Mouse (Mus musculus) frontal cortex, adult 2 months (tissue): Measurements from ENCODE around the gene Tmem79. TPM values are rescaled to one million over a fixed set of nuclear protein-coding genes. Genes with fewer than 3 reads are reported as not detected.
"Not testable (repeated sequence)": the region's sequence is repeated elsewhere in the genome, so short reads cannot be mapped to it uniquely, and the experiment has no call there.

ENCODE experiments used
- DNase-seq, 2 experiments: peaks; one replicate each; pipeline ENCODE4 v3.0.0; 2022; ENCODE audit warnings: low spot score in 1 of 2; ENCODE audit errors: extremely low spot score in 1 of 2
- polyA plus RNA-seq: library from polyadenylated mRNA; depleted of rRNA; stranded (reverse); fragments of >200 nt; gene quantifications from 2 replicates; pipeline ENCODE4 v1.2.3, GENCODE M21; 2012; rRNA removed

Tmem79 gene
- polyA plus RNA-seq, 1 experiment = 0.64 TPM

DNA sequence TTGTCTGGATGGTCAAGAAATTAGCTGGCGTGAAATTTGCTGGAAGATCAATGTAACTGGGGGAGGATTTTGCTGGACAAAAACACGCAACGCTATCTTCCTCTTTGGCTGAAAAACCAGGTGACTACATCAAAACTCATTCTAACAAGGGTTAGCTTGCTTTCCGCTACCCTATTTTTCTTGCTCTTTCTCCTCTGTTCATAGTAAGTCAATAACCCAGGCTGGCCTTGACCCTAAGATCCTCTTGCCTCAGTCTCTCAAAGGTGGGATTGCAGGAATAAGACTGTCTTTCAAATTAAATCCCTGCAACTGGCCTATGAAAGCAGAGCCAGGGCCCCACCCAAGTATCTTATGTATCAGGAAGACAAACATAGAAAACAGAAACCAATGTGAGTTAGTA lies 48.8 kb downstream of the Tmem79 start, which contains the start of gene Gm38392:
Gene Gm38392, minus strand, starts transcription at position 101 of the 400 bp plus-strand sequence.
- no peak for DNase-seq

DNA sequence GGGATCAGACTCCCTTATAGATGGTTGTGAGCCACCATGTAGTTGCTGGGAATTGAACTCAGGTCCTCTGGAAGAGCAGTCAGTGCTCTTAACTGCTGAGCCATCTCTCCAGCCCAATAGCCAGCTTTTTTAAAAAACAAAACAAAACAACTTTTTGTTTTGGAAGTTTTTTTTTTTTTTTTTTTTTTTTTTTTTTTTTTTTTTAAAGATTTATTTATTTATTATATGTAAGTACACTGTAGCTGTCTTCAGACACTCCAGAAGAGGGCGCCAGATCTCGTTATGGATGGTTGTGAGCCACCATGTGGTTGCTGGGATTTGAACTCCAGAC lies 50.4 kb downstream of the Tmem79 start:
- not testable (repeated sequence) for DNase-seq

DNA sequence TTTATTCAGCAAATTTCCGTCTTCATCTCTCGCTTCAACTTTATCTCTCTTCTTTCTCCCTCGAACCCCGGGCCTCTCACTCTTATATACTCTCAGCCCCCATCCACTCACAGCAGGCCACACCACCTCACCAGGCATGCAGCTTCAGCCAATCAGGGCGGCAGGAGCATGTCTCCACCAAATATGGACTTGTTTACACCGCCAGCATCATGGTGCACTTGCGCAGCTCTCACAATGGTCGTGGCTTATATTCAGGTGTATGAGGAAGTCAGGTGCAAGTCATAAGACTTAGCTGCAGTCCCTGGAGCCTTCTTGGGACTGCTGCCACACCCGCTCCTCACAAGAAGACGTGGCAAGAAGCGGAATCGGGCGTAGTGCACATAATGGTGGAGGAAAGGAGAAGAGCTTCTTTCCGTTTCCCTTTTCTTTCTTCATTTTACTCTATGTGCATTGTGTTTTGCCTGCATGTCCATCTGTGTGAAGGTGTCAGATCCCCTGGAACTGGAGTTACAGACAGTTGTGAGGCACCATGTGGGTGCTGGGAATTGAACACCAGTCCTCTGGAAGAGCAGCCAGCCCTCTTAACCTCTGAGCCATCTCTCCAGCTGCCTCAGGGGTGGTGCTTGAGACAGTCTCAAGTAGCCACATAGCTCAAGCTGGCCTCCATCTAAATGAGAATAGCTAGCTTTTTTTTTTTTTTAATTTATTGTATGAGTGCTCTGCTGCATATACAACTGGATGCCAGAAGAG lies 51.0 kb downstream of the Tmem79 start:
- DNase-seq = not testable (repeated sequence)

DNA sequence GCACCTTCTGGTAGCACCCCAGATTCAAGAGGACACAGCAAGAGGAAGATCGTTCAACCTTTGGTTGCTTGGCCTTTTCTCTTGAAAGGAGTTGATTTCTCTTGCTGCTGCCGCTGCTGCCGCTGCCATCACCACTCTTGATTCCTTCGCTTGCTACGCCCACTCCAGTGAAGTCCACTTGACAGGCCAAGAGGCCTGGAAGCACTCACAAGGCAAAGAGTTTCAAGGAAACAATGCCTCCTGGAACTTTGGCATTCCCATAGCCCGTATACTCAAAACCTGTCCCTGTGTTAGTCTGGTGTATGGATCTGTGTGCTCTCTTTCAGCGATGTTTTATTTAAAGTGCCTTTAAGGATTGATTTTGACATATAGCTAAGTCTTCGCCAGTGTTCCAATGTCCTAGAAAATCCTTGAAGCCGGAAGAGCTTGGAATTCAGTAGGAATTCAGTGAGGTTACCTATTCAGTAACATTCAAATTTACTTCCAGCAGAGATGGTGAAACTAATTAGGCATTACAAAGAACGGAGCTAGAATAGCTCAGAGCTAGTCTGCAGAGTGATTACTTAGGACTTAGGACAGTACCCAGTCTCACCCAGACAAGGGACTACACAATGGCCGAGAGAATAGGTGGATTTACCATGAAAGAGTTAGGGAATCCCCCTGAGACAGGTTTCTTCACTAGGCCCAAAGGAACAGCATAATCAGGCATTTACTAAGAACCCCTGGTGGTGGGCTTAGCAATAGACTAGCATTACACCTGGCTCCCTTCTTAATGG lies 54.6 kb downstream of the Tmem79 start:
- DNase-seq = not testable (repeated sequence)

DNA sequence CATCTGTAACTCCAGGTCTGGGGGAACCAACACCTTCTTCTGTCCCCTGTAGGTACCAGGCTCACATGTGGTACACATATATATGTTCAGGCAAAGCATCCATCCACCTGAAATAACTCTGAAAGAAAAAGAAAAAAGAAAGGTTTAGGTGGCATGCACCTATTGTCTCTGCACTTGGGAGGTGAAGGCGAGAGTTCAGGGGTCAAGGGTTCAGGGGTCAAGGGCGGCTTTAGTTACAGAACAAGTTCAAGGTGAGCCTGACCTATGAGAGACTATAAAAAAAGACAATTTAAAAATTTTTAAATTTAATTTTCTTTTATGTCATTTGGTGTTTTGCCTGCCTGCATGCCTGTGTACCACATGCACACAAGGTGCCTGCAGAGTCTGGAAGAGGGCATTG lies 55.9 kb downstream of the Tmem79 start:
- no peak for DNase-seq

Other genes with a start within 250 kb of the Tmem79 start
- 137 and 138 TPM in 2 replicates for gene Mef2d, start 193.8 kb downstream of the Tmem79 start, polyA plus RNA-seq
- not detected in 2 replicates for gene Rhbg, start 81.4 kb downstream of the Tmem79 start, polyA plus RNA-seq
- not detected in 2 replicates for gene Gm38392, start 48.9 kb downstream of the Tmem79 start, polyA plus RNA-seq
- gene Tsacc, start 39.1 kb downstream of the Tmem79 start, polyA plus RNA-seq = 4.2 and 5.1 TPM in 2 replicates
- 141 and 157 TPM in 2 replicates for gene Cct3, start 39.0 kb downstream of the Tmem79 start, polyA plus RNA-seq
- gene Glmp, start 11.1 kb downstream of the Tmem79 start, polyA plus RNA-seq = 88.0 and 91.7 TPM in 2 replicates
- gene Smg5, start 112 bp upstream of the Tmem79 start, polyA plus RNA-seq = 87.8 and 92.8 TPM in 2 replicates
- 29.8 and 29.9 TPM in 2 replicates for gene Paqr6, start 28.4 kb upstream of the Tmem79 start, polyA plus RNA-seq
- gene Bglap3, start 36.6 kb upstream of the Tmem79 start, polyA plus RNA-seq = 0.46 and 2.3 TPM in 2 replicates
- gene Bglap2, start 42.6 kb upstream of the Tmem79 start, polyA plus RNA-seq = 1.6 and 5.5 TPM in 2 replicates
- 0.34 and 2.3 TPM in 2 replicates for gene Bglap, start 48.3 kb upstream of the Tmem79 start, polyA plus RNA-seq
- 12.6 and 14.3 TPM in 2 replicates for gene Pmf1, start 74.2 kb upstream of the Tmem79 start, polyA plus RNA-seq
- gene Slc25a44, start 89.0 kb upstream of the Tmem79 start, polyA plus RNA-seq = 59.9 and 61.4 TPM in 2 replicates
- gene Sema4a, start 125.0 kb upstream of the Tmem79 start, polyA plus RNA-seq = 66.2 and 70.8 TPM in 2 replicates
- 52.5 and 53.9 TPM in 2 replicates for gene Lmna, start 173.8 kb upstream of the Tmem79 start, polyA plus RNA-seq
- 4.5 and 4.7 TPM in 2 replicates for gene Mex3a, start 196.2 kb upstream of the Tmem79 start, polyA plus RNA-seq
- gene Rab25, start 212.2 kb upstream of the Tmem79 start, polyA plus RNA-seq = 0.40 and 0.67 TPM in 2 replicates
- gene Lamtor2, start 216.9 kb upstream of the Tmem79 start, polyA plus RNA-seq = 110 and 131 TPM in 2 replicates
- 97.4 and 102 TPM in 2 replicates for gene Ubqln4, start 217.6 kb upstream of the Tmem79 start, polyA plus RNA-seq
- gene Ssr2, start 239.7 kb upstream of the Tmem79 start, polyA plus RNA-seq = 111 and 131 TPM in 2 replicates